Mouse (Mus musculus) heart, postnatal 10 days (tissue): Measurements from ENCODE around the gene Kif21b. TPM values are rescaled to one million over a fixed set of nuclear protein-coding genes. Genes with fewer than 3 reads are reported as not detected.

Experiments
- DNase-seq, 2 experiments: peaks; one replicate each; pipeline ENCODE4 v3.0.0; 2021
- intact Hi-C: fragments of 180-260 bp; cut with DNase I; formaldehyde crosslinking; loops from one replicate; pipeline ENCODE4 v1.15.1; 2025
- total RNA-seq, 2 experiments: library from RNA; stranded (reverse); gene quantifications; 2 replicates each; pipeline ENCODE4 v1.2.3; 2021

The Kif21b gene
- total RNA-seq, 2 experiments from 2014 or later, result 1.3 to 1.6 TPM

DNA sequence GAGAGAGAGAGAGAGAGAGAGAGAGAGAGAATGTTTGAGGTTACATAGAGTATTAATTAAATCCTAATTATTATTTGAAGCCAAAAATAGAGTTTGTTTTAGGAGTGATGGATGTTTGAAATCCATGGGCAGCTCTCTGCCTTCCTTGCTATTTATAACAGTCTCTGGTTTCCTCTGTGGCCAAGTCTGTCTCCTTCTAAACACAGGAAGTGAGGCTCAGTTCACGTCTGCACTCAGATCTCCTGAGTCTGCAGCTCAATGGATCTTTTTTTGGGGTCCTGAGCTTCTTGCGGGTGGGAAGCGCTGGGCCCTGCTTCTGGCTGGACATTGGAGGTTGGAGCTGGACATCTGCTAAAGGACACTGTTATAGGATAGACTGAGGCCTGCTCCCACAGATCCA is 3.3 kb upstream of the Kif21b start:
- intact Hi-C loops, result no loop called here

DNA sequence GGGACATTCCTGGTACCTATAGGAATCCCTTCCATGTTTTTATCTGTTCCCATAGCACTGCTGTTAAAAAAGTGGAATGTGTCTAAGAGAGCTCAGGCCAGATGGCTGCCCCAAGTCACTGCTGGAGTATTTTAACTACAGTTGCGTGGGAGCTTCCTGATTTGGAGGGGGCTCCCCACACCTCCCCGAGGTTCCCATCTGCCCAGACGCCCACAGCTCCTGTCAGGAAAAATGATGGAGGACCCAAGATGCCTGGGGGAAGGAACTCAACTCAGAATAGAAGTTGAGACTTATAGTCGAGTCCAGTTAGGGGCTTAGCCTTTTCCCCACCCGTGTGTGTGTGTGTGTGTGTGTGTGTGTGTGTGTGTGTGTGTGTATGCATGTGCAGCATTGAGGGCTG is 2.8 kb upstream of the Kif21b start:
- intact Hi-C loops, result no loop called here
- no peak for DNase-seq

More for the DNA sequence above, 3.3 kb upstream of the Kif21b start:
- DNase-seq, result no peak

DNA sequence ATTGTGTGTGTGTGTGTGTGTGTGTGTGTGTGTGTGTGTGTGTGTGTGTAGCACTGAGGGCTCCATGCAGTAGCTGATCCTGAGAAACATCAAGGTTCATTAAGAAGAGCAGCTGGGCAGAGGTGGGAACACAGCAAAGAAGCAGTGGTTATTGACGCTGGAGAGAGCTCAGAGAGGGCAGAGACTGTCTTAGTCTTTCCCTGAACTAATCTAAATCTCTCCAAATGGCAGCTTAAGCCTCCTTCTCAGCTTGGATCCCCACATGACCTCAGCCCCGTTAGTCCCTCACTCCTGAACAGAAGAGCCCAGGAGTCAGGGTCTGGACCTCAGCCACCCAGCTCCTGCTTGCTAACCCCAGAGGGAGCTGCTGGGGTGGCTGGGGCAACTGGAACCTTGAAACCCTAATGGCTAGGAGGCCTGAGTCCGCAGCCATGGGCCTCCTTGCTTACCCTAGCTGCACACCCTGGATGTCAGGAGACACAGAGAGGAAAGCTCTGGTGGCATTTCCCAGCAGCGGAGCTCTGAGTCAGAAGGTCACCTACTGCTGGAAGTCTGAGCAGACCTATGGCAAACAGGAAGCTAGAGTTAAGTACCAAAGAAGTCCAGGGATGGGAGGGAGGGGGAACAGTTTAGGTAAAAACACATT is 2.1 kb upstream of the Kif21b start:
- intact Hi-C loops, result no loop called here

DNA sequence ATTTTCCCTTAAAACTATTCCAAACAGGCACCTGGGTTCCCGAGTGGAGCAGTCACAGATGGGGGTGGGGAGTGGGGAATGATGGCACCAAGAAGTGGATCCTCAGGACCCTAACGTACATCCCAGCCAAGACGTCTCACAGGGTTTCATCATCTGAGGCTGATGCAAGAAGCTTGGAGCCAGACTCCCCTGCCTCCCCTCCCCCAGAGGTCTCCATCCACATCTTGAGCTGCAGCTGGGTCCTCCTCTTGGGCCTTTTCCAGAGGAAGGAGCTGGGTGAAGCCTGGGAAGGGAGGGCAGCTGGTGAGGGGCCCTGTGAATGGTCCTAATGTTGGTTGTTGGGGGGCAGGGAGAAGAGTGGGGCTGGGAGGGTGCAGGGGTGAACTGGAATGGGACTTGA is 1.1 kb upstream of the Kif21b start:
- intact Hi-C loops, result no loop called here
- no peak for DNase-seq

More for the DNA sequence above, 2.1 kb upstream of the Kif21b start:
- DNase-seq, result no peak

DNA sequence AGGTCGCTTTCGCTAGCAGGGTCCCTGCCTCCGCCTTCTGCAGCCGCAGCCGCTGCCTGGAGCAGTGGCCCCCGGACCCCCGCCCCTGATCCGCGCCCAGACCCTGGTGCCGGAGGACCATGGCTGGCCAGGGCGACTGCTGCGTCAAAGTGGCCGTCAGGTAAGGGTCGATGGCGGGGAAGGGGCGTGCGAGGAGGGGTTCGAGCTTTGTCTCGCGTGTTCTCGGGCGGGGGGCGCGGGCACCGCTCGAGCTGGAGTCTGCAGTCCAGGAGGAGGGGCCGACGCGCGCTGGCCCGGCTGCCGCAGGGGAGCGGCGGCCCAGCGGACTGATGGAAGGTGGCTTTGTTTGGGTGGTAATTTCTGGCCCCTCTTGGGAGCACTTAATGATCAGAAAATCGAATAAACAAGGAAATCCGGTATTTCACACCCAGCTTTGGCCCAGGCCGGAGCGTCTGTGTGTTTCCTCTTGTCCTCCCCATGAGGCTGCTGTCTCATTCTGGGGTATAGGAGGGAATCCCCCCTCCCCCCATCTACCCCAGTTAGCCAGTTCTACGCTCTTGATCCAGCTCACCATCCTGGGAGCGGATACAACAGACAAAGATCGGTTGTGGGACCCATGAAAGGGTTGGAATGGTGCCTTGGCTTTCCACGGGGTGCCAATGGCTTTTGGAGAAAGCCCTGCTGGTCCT is 558 bp downstream of the Kif21b start:
- intact Hi-C loops, result no loop called here
- DNase-seq, result no peak

DNA sequence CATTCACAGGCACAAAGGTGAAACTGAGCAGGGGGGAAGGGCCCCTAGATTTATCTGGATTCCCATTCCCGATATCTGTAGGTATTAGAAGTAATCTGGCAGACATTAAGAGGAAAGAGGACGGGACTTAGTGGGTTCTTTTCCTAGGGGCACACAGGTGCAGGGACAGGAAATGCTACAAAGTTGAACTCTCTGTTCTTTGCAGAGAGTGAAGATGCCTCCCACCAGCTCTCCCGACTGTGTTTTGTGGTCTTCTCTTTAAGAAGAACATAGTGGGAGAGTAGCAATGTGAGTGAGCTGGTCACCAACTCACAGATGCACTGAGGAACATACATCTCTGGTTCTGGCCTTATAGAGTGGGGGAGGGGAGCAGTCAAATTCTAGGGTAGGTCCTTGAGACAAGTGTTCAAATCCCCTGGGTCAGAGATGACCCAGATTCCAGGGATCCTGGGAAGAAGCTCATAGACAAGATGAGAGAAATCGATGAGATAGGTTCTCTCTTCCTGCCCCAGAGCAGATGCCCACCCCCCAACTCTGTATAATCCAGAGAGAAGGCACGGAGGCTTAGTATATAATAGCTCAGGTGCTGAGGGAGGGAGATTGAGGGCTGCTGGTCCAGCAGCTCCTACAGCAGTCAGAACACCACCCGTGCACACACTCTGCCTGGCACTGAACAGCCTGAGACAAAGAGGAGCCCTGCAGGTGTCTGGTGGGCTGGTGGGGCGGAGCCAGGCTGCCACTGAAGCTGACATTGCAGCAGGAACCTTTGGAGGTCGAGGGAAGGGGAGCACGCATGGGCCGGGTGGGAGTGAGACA is 1.4 kb downstream of the Kif21b start:
- DNase-seq, result no peak
- intact Hi-C loops, result no loop called here

GRCm38 (mm10) chr1:136133570-136134240 is 2.5 kb downstream of the Kif21b start:
- intact Hi-C loops, result no loop called here

GRCm38 (mm10) chr1:136134547-136134946 is 3.4 kb downstream of the Kif21b start:
- no peak for DNase-seq
- intact Hi-C loops, result no loop called here

More at GRCm38 (mm10) chr1:136133570-136134240, 2.5 kb downstream of the Kif21b start:
- peak in 1 of 2 experiments; percentile 36 for DNase-seq

- DNase-seq, result peak in 1 of 2 experiments; percentile 42
- intact Hi-C loops, result no loop called here
Observed at GRCm38 (mm10) chr1:136135046-136135445, 3.9 kb downstream of the Kif21b start.

DNA sequence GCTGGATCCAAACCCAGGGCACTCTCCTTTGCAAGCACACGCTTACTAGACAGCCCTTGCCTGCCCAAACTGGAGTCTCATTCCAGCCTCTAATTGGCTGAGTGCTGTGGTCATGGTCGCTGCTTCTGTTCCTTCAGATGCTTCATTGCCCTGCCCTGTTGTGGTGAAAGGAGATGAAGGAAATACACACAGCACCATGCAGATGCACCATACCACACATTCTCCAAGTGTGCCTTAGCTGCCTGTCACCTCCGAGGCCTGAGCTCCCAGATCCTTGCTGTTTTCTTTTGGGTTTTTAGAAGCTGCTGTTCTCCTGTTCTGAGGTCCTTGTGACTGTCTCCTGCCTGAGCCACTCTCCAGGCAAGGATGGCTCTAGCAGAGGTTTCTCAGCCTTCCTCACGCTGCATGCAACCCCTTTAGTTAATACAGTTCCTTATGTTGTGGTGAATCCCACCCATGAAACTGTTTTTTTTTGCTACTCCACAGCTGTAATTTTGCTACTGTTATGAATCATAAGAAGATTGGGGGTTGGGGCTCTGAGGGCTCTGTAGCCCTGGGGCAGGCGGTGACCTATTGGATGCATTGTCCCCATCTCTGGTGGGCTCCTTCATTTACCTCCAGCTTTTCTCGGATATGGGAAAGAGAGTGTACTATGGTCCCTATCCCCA is 4.7 kb downstream of the Kif21b start:
- intact Hi-C loops, result no loop called here
- DNase-seq, result no peak

DNA sequence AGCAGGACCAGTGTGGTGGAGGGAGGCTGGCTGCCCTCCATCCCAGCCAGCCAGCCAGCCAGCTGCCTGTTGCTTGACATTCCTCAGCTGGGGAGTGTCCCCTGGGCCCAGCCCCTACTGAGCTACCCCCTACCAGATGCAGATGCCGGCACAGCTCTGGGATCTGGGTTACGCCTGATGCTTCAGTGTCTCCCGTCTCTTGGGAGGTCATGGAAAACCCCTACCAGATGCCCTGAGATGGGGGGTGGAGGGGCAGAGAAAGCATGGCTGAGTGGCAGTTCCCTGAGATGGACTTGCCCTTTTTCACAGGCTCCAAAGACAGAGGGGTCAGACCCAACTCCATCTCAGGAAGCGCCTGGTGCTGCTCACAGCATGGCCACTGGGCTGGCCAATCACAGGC is 5.4 kb downstream of the Kif21b start:
- intact Hi-C loops, result no loop called here
- DNase-seq, result no peak

- intact Hi-C loops, result no loop called here
- no peak for DNase-seq
Observed at GRCm38 (mm10) chr1:136137071-136137531, 5.9 kb downstream of the Kif21b start.

DNA sequence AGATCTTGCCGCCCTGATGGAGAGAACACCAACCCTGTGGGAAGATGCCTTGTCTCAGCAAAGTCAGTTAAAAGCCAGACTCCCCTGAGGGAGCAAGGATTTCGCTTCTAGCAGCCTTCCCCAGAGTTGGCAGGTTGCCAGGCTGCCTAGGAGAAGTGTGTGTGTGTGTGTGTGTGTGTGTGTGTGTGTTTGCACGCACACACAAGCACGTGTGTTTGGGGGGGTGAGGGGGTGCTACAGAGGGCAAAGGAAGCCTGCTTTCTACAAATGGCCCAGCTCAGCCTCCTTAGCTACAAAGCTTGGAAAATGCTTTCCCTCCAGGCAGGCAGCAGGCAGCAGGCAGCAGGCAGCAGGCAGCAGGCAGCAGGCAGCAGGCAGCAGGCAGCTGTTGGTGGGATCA is 6.4 kb downstream of the Kif21b start:
- intact Hi-C loops, result no loop called here
- DNase-seq, result peak; percentile 43 to 64

DNA sequence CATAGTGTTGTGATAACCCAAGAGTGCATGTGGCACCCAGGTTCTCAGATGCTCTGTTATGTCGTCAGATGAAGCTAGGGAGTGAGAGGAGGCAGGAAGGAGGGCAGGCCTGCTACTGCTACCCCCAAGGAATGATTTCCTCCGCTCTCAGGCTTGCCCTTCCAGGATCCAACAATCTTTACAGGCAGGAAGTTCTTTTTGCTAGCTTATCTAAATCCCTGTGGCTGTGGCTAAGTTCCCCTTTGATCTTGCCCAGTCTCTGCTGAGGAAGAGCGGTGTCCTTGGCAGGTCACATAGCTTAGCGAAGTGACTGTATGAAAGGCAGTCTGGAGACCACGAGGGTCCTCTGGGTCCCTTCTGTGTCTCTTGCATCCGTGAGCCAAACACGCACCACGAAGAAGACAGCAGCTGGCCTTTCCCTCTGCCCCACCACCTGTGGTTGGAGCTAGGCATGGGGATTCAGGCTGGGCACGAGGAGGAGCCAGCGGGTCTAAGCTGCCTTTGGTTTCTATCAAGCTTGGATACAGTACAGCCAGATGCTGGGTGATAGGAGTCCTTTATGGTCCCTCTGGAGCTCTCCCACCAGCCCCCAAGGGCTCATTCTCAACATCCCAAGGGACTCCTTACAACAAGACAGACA is 7.1 kb downstream of the Kif21b start:
- intact Hi-C loops, result no loop called here
- no peak for DNase-seq

- peak; percentile 64 to 69 for DNase-seq
- intact Hi-C loops, result no loop called here
Observed at GRCm38 (mm10) chr1:136139990-136140640, 8.9 kb downstream of the Kif21b start.

DNA sequence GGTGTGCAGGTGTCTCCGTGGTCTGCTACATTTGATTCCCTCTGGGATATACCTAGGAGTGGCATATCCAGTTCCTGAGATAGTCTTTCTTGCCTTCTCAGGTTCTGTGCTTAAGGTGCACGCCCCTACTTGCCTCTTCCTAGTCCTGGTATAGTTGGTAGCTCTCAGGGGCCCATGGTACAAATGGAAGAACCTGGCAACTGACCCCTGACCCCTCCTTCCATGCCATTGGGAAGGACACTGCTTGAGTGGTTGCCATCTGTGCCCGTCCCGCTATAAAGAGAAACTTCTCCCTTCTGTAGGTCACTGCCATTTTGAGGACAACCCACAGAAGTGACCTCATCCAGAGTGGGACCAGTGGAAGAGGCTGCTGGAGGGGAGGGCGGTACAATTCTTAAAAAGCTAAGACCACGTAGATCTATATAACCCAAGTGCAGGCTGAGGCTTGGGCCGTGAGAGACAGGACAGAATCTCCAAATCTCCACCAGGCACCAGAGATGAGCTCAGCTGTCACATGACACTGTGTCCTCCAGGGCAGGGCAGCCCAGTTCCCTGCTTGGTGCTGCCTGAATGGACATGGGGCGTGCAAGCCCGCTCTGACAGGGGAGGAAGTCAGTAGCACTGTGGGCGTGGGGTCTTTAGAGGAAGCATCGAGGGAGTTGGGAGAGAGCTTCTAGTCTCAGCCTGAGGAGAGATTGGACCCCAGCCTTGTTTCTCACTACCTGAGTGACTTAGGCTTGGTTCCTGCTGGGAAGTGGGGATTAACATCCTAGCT is 10.2 kb downstream of the Kif21b start:
- peak in 1 of 2 experiments; percentile 31 for DNase-seq

GRCm38 (mm10) chr1:136142336-136142735 is 11.1 kb downstream of the Kif21b start:
- intact Hi-C loops, result no loop called here

More for the DNA sequence above, 10.2 kb downstream of the Kif21b start:
- intact Hi-C loops, result no loop called here

GRCm38 (mm10) chr1:136143514-136143913 is 12.3 kb downstream of the Kif21b start:
- DNase-seq, result no peak
- intact Hi-C loops, result no loop called here

More at GRCm38 (mm10) chr1:136142336-136142735, 11.1 kb downstream of the Kif21b start:
- DNase-seq, result no peak
